Mouse (Mus musculus) CH12.LX (cell line): ENCODE results near the gene Nwd2.

ENCODE experiments used
- BHLHE40 ChIP-seq: IDR thresholded peaks from 2 replicates; pipeline ENCODE4 v1.6.1; 2011; ENCODE audit warnings: mild to moderate bottlenecking, low read depth, low read length, improper control_type of control experiment
- CTCF ChIP-seq, 2 experiments: IDR thresholded peaks in 1 of 2; conservative IDR thresholded peaks in 1 of 2; 2 replicates each; pipeline ENCODE4 v1.5.1; 2011 to 2012; ENCODE audit warnings: low read depth in 2 of 2, low read length in 2 of 2, improper control_type of control experiment in 1 of 2, inconsistent platforms in 1 of 2, mild to moderate bottlenecking in 1 of 2, moderate library complexity in 1 of 2
- EP300 ChIP-seq: IDR thresholded peaks from 2 replicates; pipeline ENCODE4 v1.6.1; 2011; ENCODE audit warnings: low read length, improper control_type of control experiment
- POLR2A ChIP-seq: IDR thresholded peaks from 2 replicates; pipeline ENCODE4 v1.6.1; 2011; ENCODE audit warnings: low read depth, mild to moderate bottlenecking, improper control_type of control experiment, low read length
- UBTF ChIP-seq: IDR thresholded peaks from 2 replicates; pipeline ENCODE4 v1.6.1; 2012; ENCODE audit warnings: low read depth, mild to moderate bottlenecking, inconsistent platforms, low read length, improper control_type of control experiment, moderate library complexity

DNA sequence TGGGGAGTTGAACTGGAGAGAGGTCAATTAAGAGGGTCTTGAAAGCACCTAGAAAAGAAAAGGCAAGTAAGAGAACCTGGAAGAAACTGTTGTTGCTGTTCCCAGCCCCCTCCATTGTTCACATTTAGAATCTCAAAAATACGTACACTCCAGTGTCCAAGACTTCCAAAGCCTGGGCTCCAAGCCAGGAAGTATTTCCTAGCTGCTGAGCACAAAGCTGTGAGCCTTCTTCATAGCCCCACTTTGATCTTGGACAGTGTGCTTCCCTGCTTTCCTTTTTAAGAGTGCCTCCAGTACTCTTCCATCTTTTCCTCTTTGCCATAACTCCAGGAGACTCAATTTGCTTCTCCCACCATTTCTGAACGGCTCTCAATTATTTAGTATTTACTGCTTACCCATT, 14.3 kb upstream of the Nwd2 start:
- TF ChIP-seq EP300 = no peak
- no peak for TF ChIP-seq BHLHE40
- TF ChIP-seq UBTF = no peak
- no peak for TF ChIP-seq CTCF (conservative IDR thresholded peaks at IDR 0.05 in 1 of 2, IDR thresholded peaks at IDR 0.05 in 1 of 2; ENCODE audit: low read depth in 2 of 2, low read length in 2 of 2)
- TF ChIP-seq POLR2A = no peak
